Mouse (Mus musculus) midbrain, embryonic 10.5 days (tissue): ENCODE results near the gene Scarf1. TPM values are rescaled to one million over a fixed set of nuclear protein-coding genes. Genes with fewer than 3 reads are reported as not detected.

ENCODE experiments used
- DNase-seq: peaks from one replicate; pipeline ENCODE4 v3.0.0-alpha.2; 2017; ENCODE audit warnings: low spot score
- H3K27ac ChIP-seq: fragments of 300-500 bp; sonication (generic); replicated peaks from 2 replicates; pipeline ENCODE4 v1.5.1; 2016; ENCODE audit warnings: mild to moderate bottlenecking
- H3K27me3 ChIP-seq: fragments of 300-500 bp; sonication (generic); 2 replicates; pipeline ENCODE4 v1.6.1; 2016; ENCODE audit warnings: low read depth, mild to moderate bottlenecking; ENCODE audit not compliant: poor library complexity, severe bottlenecking
- H3K36me3 ChIP-seq: fragments of 300-500 bp; sonication (generic); 2 replicates; pipeline ENCODE4 v1.6.1; 2016; ENCODE audit warnings: mild to moderate bottlenecking, moderate library complexity
- H3K4me1 ChIP-seq: fragments of 300-500 bp; sonication (generic); 2 replicates; pipeline ENCODE4 v1.6.1; 2016
- H3K4me3 ChIP-seq: fragments of 300-500 bp; sonication (generic); 2 replicates; pipeline ENCODE4 v1.5.1; 2016; ENCODE audit warnings: mild to moderate bottlenecking, moderate library complexity
- H3K9me3 ChIP-seq: fragments of 300-500 bp; sonication (generic); replicated peaks from 2 replicates; pipeline ENCODE4 v1.6.1; 2016; ENCODE audit warnings: mild to moderate bottlenecking
- WGBS: fragments of 180-500 bp; shearing (Covaris S2); methylation state at CpG from one replicate; pipeline ENCODE4 v1.1.7; 2016; 5-methylcytosine and 5-hydroxymethylcytosine counted together
- polyA plus RNA-seq: library from polyadenylated mRNA; unstranded; fragments of >200 nt; fragmentation: Nextera tagmentation; extraction: Ambion mirVana; gene quantifications from 2 replicates; pipeline ENCODE4 v1.2.1, GENCODE M21; 2016

The Scarf1 gene
- polyA plus RNA-seq, 1 experiment from 2014 or later: 4.8 TPM

GRCm38 (mm10) chr11:75486601-75487285, 26.6 kb upstream of the Scarf1 start, which contains the start of gene Prpf8:
Gene Prpf8 (plus strand): TSS chr11:75486816.
- Histone ChIP-seq H3K27ac (peak within 1 kb of the TSS; percentile 97), H3K9me3 (no peaks in the 10 kb centered on the region), H3K36me3 (peaks cover 40% of the 10 kb centered on the region), H3K4me1 (peaks cover 13% of the 10 kb centered on the region), H3K27me3 (no peaks in the 10 kb centered on the region), H3K4me3 (peak within 1 kb of the TSS; percentile 99)
- under 1% methylated on average over 52 of the region's 52 CpGs for WGBS
- DNase-seq: peak; percentile 96

DNA sequence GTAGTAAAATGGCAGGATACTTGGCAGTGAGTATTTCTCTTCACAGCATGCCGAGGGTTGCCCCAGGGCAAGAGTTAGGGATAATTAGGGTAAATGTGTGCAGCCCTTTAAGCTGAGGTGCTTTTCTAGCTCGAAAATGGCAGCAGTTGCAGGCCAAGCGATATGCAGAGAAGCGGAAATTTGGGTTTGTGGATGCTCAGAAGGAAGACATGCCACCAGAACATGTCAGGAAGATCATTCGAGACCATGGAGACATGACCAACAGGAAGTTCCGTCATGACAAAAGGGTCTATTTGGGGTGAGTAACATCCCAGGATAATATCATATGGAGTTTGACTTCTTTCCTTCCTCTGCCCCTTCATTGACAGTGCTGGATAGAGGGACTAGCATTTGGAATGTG, 25.8 kb upstream of the Scarf1 start:
- WGBS: 56% methylated on average over 6 of the region's 6 CpGs
- Histone ChIP-seq H3K27ac (peak overlapping the region; percentile 97), H3K9me3 (no peaks in the 10 kb centered on the region), H3K4me1 (peaks cover 13% of the 10 kb centered on the region), H3K4me3 (peak overlapping the region; percentile 99), H3K36me3 (peaks cover 48% of the 10 kb centered on the region), H3K27me3 (no peaks in the 10 kb centered on the region)
- no peak for DNase-seq

- Histone ChIP-seq H3K9me3 (no peaks in the 10 kb centered on the region), H3K4me3 (no peak overlapping the region), H3K36me3 (peaks cover 100% of the 10 kb centered on the region), H3K4me1 (no peaks in the 10 kb centered on the region), H3K27me3 (no peaks in the 10 kb centered on the region), H3K27ac (no peak overlapping the region)
- no peak for DNase-seq
- 95% methylated on average over 10 of the region's 10 CpGs for WGBS
Measured at GRCm38 (mm10) chr11:75494296-75495049, 18.9 kb upstream of the Scarf1 start.

DNA sequence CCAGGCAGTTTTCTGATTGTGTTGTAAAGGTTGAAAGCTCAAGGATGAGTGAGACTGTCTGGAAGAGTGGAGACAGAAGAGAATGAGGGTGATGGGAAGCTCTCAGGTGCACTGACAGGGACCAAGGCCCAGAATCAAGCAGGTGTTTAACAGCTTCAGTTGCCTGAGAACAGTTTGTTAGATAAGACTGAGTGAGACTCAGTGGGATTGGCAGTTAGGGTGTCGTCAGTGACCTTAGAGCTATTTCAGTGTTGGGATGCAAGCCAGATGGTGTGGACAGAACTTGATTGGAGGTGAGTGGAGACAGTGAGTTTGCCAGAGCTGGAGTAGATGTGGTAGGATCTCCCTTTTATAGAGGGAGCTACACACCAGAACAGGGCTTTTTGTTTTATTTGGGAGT, 15.2 kb upstream of the Scarf1 start:
- no peaks in the 10 kb centered on the region for H3K27me3 ChIP-seq
- WGBS: 95% methylated on average over 1 of the region's 1 CpGs
- H3K4me3 ChIP-seq: no peak overlapping the region
- H3K27ac ChIP-seq: no peak overlapping the region
- no peaks in the 10 kb centered on the region for H3K4me1 ChIP-seq
- no peaks in the 10 kb centered on the region for H3K9me3 ChIP-seq
- H3K36me3 ChIP-seq: peaks cover 100% of the 10 kb centered on the region
- no peak for DNase-seq

DNA sequence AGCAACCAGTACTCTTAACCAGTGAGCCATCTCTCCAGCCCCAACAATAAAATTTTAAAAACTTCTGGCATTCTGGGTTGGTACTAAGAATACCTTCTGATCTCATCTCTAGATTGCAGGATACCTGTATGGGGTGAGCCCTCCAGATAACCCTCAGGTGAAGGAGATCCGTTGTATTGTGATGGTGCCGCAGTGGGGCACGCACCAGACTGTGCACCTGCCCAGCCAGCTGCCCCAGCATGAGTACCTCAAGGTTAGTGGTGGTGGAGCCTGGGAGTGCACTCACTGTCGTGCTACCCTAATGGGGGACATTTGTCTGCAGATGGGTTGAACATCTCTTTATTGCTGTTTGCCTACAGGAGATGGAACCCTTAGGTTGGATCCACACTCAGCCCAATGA, 5.2 kb upstream of the Scarf1 start:
- no peaks in the 10 kb centered on the region for H3K27me3 ChIP-seq
- H3K36me3 ChIP-seq: peaks cover 67% of the 10 kb centered on the region
- H3K9me3 ChIP-seq: no peaks in the 10 kb centered on the region
- peaks cover 26% of the 10 kb centered on the region for H3K4me1 ChIP-seq
- H3K27ac ChIP-seq: no peak overlapping the region
- no peak overlapping the region for H3K4me3 ChIP-seq
- DNase-seq: no peak
- 93% methylated on average over 4 of the region's 4 CpGs for WGBS

DNA sequence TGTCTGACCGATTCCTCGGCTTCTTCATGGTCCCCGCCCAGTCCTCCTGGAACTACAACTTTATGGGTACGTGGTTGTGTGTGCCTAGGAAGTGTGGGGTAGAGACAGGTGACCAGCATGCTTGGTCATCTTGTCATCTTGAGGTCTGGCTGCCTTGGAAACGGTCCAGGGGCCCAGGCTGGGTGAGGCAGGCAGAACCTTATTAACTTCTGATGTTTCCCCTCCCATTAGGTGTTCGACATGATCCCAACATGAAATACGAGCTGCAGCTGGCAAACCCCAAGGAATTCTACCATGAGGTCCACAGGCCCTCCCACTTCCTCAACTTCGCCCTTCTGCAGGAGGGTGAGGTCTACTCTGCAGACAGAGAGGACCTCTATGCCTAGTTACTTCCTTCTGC, 4.4 kb upstream of the Scarf1 start:
- H3K27ac ChIP-seq: no peak overlapping the region
- H3K9me3 ChIP-seq: no peaks in the 10 kb centered on the region
- no peak for DNase-seq
- H3K27me3 ChIP-seq: no peaks in the 10 kb centered on the region
- 81% methylated on average over 8 of the region's 8 CpGs for WGBS
- peaks cover 26% of the 10 kb centered on the region for H3K4me1 ChIP-seq
- H3K4me3 ChIP-seq: no peak overlapping the region
- H3K36me3 ChIP-seq: peaks cover 60% of the 10 kb centered on the region

- peaks cover 49% of the 10 kb centered on the region for H3K36me3 ChIP-seq
- H3K9me3 ChIP-seq: no peaks in the 10 kb centered on the region
- DNase-seq: peak; percentile 21
Measured at GRCm38 (mm10) chr11:75509741-75510626, 3.4 kb upstream of the Scarf1 start, which contains the start of gene Rilp. Gene Rilp (plus strand): TSS chr11:75510094.

GRCm38 (mm10) chr11:75510627-75510993, 2.7 kb upstream of the Scarf1 start:
- H3K27me3 ChIP-seq: no peaks in the 10 kb centered on the region
- peak overlapping the region; percentile 70 for H3K4me3 ChIP-seq
- peak; percentile 93 for DNase-seq
- 2% methylated on average over 24 of the region's 24 CpGs for WGBS
- no peaks in the 10 kb centered on the region for H3K9me3 ChIP-seq
- H3K27ac ChIP-seq: peak overlapping the region; percentile 82
- peaks cover 42% of the 10 kb centered on the region for H3K36me3 ChIP-seq
- peaks cover 26% of the 10 kb centered on the region for H3K4me1 ChIP-seq

More at GRCm38 (mm10) chr11:75509741-75510626, 3.4 kb upstream of the Scarf1 start, which contains the start of gene Rilp:
- Histone ChIP-seq H3K27me3 (no peaks in the 10 kb centered on the region), H3K27ac (peak within 1 kb of the TSS; percentile 82), H3K4me1 (peaks cover 26% of the 10 kb centered on the region), H3K4me3 (peak within 1 kb of the TSS; percentile 70)
- 3% methylated on average over 43 of the region's 43 CpGs for WGBS

- H3K4me1 ChIP-seq: peaks cover 26% of the 10 kb centered on the region
- no peak for DNase-seq
- H3K4me3 ChIP-seq: peak overlapping the region; percentile 70; the same call in 1 of the 2 replicates
- no peak overlapping the region; the same call in 1 of the 2 replicates for H3K27ac ChIP-seq
- H3K36me3 ChIP-seq: peaks cover 36% of the 10 kb centered on the region
- no peaks in the 10 kb centered on the region for H3K9me3 ChIP-seq
- 82% methylated on average over 6 of the region's 6 CpGs for WGBS
- H3K27me3 ChIP-seq: no peaks in the 10 kb centered on the region
Measured at GRCm38 (mm10) chr11:75511213-75511612, 2.1 kb upstream of the Scarf1 start.

DNA sequence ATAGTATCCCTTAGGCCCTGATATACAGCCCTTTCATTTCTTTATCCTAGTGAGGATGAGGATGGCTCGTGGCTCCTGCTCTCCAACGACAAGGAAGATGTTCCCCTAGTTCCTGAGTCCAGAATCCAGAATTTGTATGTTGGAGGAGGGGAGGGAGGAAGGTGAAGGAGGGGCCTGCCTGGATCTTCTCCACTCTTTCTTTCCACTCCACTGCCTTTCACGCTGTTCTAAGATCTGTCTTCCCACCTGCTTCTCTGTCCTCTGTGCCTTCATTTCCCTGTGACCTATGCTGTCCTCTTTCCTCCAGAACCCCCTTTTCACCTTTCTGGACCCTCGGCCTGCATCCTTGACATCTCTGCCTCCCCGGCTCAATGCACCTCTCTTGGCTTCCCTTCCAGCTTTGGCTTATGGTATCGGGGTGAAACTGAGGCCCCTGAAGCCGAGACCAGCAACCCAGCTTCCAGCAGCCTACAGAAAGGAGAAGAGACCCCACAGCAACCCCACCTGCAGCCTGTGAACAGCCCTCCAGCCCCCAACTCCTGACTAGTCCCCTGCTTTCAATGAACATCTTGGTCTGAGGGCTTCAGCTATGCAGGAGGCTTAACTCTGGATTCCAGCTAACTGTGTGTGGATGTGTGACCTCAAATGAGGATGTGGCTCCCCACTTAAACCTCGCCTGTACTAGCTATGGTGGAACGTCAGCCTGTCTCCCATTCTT, 880 bp upstream of the Scarf1 start:
- Histone ChIP-seq H3K4me3 (no peak overlapping the region), H3K9me3 (no peaks in the 10 kb centered on the region), H3K36me3 (peaks cover 25% of the 10 kb centered on the region), H3K27ac (no peak overlapping the region), H3K27me3 (no peaks in the 10 kb centered on the region), H3K4me1 (peaks cover 26% of the 10 kb centered on the region)
- WGBS: 81% methylated on average over 9 of the region's 9 CpGs
- DNase-seq: no peak

GRCm38 (mm10) chr11:75515186-75515585, 1.8 kb downstream of the Scarf1 start:
- WGBS: 93% methylated on average over 25 of the region's 25 CpGs
- H3K4me3 ChIP-seq: no peak overlapping the region
- DNase-seq: no peak

More at GRCm38 (mm10) chr11:75515186-75515585, 1.8 kb downstream of the Scarf1 start:
- H3K27me3 ChIP-seq: no peaks in the 10 kb centered on the region
- peaks cover 11% of the 10 kb centered on the region for H3K4me1 ChIP-seq
- H3K9me3 ChIP-seq: no peaks in the 10 kb centered on the region
- H3K36me3 ChIP-seq: 0 out of 2 replicates have a peak, but pooled peaks cover 2% of the 10 kb centered on the region
- H3K27ac ChIP-seq: no peak overlapping the region
